Mouse (Mus musculus) C2C12 (cell line): Measurements from ENCODE around the gene Rrp36.

Source experiments
- CEBPB ChIP-seq: IDR thresholded peaks from one replicate; pipeline ENCODE4 v1.6.1; 2011; ENCODE audit warnings: low read depth, mild to moderate bottlenecking, control low read depth, moderate library complexity
- CTCF ChIP-seq: IDR thresholded peaks from one replicate; pipeline ENCODE4 v1.5.1; 2011; ENCODE audit not compliant: control insufficient read depth, insufficient read depth, insufficient read length
- FOSL1 ChIP-seq: IDR thresholded peaks from one replicate; pipeline ENCODE4 v1.8.0; 2011; ENCODE audit warnings: mild to moderate bottlenecking, low read length; ENCODE audit not compliant: poor library complexity, insufficient read depth, severe bottlenecking
- MAX ChIP-seq: IDR thresholded peaks from one replicate; pipeline ENCODE4 v1.6.1; 2011; ENCODE audit warnings: mild to moderate bottlenecking, control low read depth
- MYOD1 ChIP-seq: IDR thresholded peaks from one replicate; pipeline ENCODE4 v1.6.1; 2011; ENCODE audit warnings: low read depth; ENCODE audit not compliant: control insufficient read depth, insufficient read length
- MYOG ChIP-seq: IDR thresholded peaks from one replicate; pipeline ENCODE4 v1.6.1; 2011; ENCODE audit not compliant: control insufficient read depth, insufficient read length; ENCODE audit errors: extremely low read depth
- USF1 ChIP-seq: IDR thresholded peaks from one replicate; pipeline ENCODE4 v1.6.1; 2011; ENCODE audit warnings: low read depth, mild to moderate bottlenecking, control low read depth, moderate library complexity

DNA sequence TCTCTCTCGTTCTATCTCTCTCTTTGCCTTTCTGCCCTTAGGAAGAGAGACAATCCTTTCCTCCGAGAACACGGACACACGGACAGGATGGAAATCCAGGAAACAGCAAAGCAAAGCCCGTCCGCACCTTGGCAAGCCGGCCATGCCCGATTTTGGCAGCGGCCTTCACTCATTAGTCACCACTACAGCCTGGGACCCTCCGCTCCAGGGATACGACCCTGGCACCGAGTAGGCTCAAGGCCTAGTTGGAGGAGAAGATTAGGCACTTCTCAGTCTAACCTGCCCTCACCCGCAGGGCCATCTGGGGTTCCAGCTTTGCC lies 45.7 kb downstream of the Rrp36 start:
- TF ChIP-seq CTCF (no peak), USF1 (no peak), MYOG (no peak), MYOD1 (no peak), CEBPB (no peak), MAX (no peak), FOSL1 (no peak)
